In the genomic region with DNA sequence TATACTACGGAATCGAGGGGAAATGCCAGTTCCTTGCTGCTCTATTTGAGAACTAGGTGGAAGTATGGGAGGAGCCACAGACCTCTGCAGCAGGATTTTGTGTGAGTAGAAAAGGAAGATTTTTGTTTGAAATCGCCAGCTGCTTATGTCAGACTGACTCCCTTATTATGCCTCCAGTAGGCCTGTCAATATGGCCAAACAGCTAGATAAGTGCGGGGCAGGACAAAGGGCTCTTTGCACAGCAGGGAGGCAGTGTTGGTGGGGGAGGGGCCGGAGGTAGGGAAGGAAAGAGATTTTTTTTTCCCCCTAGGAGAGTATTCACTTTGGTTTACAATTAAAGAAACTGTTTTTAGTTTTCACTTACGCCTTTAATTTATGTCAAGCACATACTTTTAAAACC, we compare ENCODE assay signal across 8 mouse cellular contexts. TPM values are rescaled to one million over a fixed set of nuclear protein-coding genes. Genes with fewer than 3 reads are reported as not detected.
DNase-seq lines count a peak whose midpoint lies in the region; ATAC-seq and TF ChIP-seq lines count a peak whose summit lies in the region.

No protein-coding gene starts in this region.

- peak overlapping the region; percentile 33; the same call in 1 of the 2 replicates for H3K9ac ChIP-seq in CH12.LX (ENCODE audit: insufficient read depth, low read depth)
- H3K9ac ChIP-seq in forebrain, embryonic 11.5 days (ENCODE audit: low read length), result no peak overlapping the region
- no peak overlapping the region; the same call in 1 of the 2 replicates for H3K9ac ChIP-seq in kidney, embryonic 16.5 days (replicated peaks; ENCODE audit: low read length)
- H3K9ac ChIP-seq in midbrain, embryonic 15.5 days, result no peak overlapping the region

- H3K27me3 ChIP-seq in CH12.LX (replicated peaks), result no peaks in the 10 kb centered on the region
- no peaks in the 10 kb centered on the region for H3K27me3 ChIP-seq in forebrain, embryonic 11.5 days (ENCODE audit: control insufficient read depth, insufficient read depth, low read length)
- H3K27me3 ChIP-seq in kidney, embryonic 16.5 days (ENCODE audit: insufficient read depth, low read length), result no peaks in the 10 kb centered on the region
- H3K27me3 ChIP-seq in midbrain, embryonic 15.5 days (replicated peaks), result no peaks in the 10 kb centered on the region

- peaks cover 2 to 44% of the 10 kb centered on the region in 2 experiments; a peak in 3 of 4 replicates for H3K4me1 ChIP-seq in CH12.LX (ENCODE audit: control insufficient read depth in 1 of 2, insufficient read depth in 2 of 2)
- H3K4me1 ChIP-seq in forebrain, embryonic 11.5 days (replicated peaks; ENCODE audit: control insufficient read depth, insufficient read depth, low read length), result peaks cover 10% of the 10 kb centered on the region
- peaks cover 27% of the 10 kb centered on the region for H3K4me1 ChIP-seq in kidney, embryonic 16.5 days (ENCODE audit: insufficient read depth, low read length)
- H3K4me1 ChIP-seq in midbrain, embryonic 15.5 days, result peaks cover 45% of the 10 kb centered on the region

- peaks cover 5 to 22% of the 10 kb centered on the region in 2 experiments for H3K36me3 ChIP-seq in CH12.LX (replicated peaks in 1 of 2; ENCODE audit: control insufficient read depth in 1 of 2, insufficient read depth in 1 of 2, low read length in 1 of 2)
- H3K36me3 ChIP-seq in forebrain, embryonic 11.5 days (ENCODE audit: control insufficient read depth, insufficient read depth, low read length), result no peaks in the 10 kb centered on the region
- no peaks in the 10 kb centered on the region for H3K36me3 ChIP-seq in kidney, embryonic 16.5 days (ENCODE audit: insufficient read depth, low read length)
- no peaks in the 10 kb centered on the region for H3K36me3 ChIP-seq in midbrain, embryonic 15.5 days (replicated peaks)

- ATAC-seq in forebrain, embryonic 11.5 days (replicated peaks; ENCODE audit: low FRiP score), result 0 out of 2 replicates have a peak, but pooled peaks have one; percentile 16
- ATAC-seq in kidney, embryonic 16.5 days (ENCODE audit: low FRiP score, low TSS enrichment), result no peak
- no peak for ATAC-seq in midbrain, embryonic 15.5 days (replicated peaks)
- no peak for ATAC-seq in erythroblast, adult 5-6 weeks (replicated peaks; ENCODE audit: low FRiP score, poor library complexity, severe bottlenecking)

- WGBS in forebrain, embryonic 11.5 days, result 10% methylated on average over 6 of the region's 6 CpGs
- 24% methylated on average over 6 of the region's 6 CpGs for WGBS in kidney, embryonic 16.5 days
- 12% methylated on average over 6 of the region's 6 CpGs for WGBS in midbrain, embryonic 15.5 days

- dilution Hi-C loops in CH12.LX (cut with MboI; ENCODE audit: extremely low pct_ligation_motif_present, extremely low pct_unique_long_range_greater_than_20kb, low sequenced_read_pairs), result no loop called here

- no peaks in the 10 kb centered on the region for H3K9me3 ChIP-seq in CH12.LX (replicated peaks; ENCODE audit: low read length)
- H3K9me3 ChIP-seq in forebrain, embryonic 11.5 days (ENCODE audit: control insufficient read depth, low read length), result no peaks in the 10 kb centered on the region
- no peaks in the 10 kb centered on the region for H3K9me3 ChIP-seq in kidney, embryonic 16.5 days (ENCODE audit: low read length)
- H3K9me3 ChIP-seq in midbrain, embryonic 15.5 days, result no peaks in the 10 kb centered on the region

- H3K4me2 ChIP-seq in CH12.LX (ENCODE audit: insufficient read depth, low read depth, poor library complexity, severe bottlenecking), result peak overlapping the region; percentile 90
- H3K4me2 ChIP-seq in forebrain, embryonic 11.5 days (ENCODE audit: low read depth, low read length, severe bottlenecking), result peak overlapping the region; percentile 42
- H3K4me2 ChIP-seq in kidney, embryonic 16.5 days (replicated peaks; ENCODE audit: low read depth, low read length), result peak overlapping the region; percentile 19; the same call in 1 of the 2 replicates
- peak overlapping the region; percentile 27 for H3K4me2 ChIP-seq in midbrain, embryonic 15.5 days

- no peak for TF ChIP-seq EP300 in CH12.LX (IDR thresholded peaks at IDR 0.05; ENCODE audit: low read length)

- peak; percentile 23 for DNase-seq in cerebellum, adult 9-11 months
- DNase-seq in cerebellum, postnatal 36 days, result no peak
- no peak for DNase-seq in CH12.LX (ENCODE audit: extremely low read depth)
- DNase-seq in forebrain, embryonic 11.5 days (ENCODE audit: low spot score), result peak; percentile 64
- DNase-seq in cerebellum, adult 9-10 months, result no peak

- H3K79me2 ChIP-seq in CH12.LX (replicated peaks; ENCODE audit: control insufficient read depth, extremely low read depth, insufficient read depth, poor library complexity, severe bottlenecking), result peaks cover 70% of the 10 kb centered on the region

- no peak for TF ChIP-seq RAD21 in CH12.LX (IDR thresholded peaks at IDR 0.05; ENCODE audit: low read depth, low read length)

- no peak for TF ChIP-seq POLR2A in CH12.LX (IDR thresholded peaks at IDR 0.05; ENCODE audit: low read depth, low read length)

- in situ Hi-C loops in CH12.LX (cut with MboI; ENCODE audit: low pct_ligation_motif_present, low pct_unique_long_range_greater_than_20kb, low sequenced_read_pairs), result no loop called here

- no peak overlapping the region for H3K27ac ChIP-seq in CH12.LX (ENCODE audit: insufficient read depth, low read depth)
- peak overlapping the region; percentile 84 for H3K27ac ChIP-seq in forebrain, embryonic 11.5 days (ENCODE audit: low read depth, low read length)
- H3K27ac ChIP-seq in kidney, embryonic 16.5 days (ENCODE audit: low read length), result 0 out of 2 replicates have a peak overlapping the region, but pooled peaks have one; percentile 43
- peak overlapping the region; percentile 62 for H3K27ac ChIP-seq in midbrain, embryonic 15.5 days

- H3K4me3 ChIP-seq in CH12.LX (replicated peaks in 1 of 3; ENCODE audit: low read depth in 2 of 3, low read length in 2 of 3, poor library complexity in 1 of 3), result no peak overlapping the region
- H3K4me3 ChIP-seq in forebrain, embryonic 11.5 days (ENCODE audit: low read depth, low read length), result peak overlapping the region; percentile 3
- H3K4me3 ChIP-seq in kidney, embryonic 16.5 days (ENCODE audit: low read length), result no peak overlapping the region
- no peak overlapping the region for H3K4me3 ChIP-seq in midbrain, embryonic 15.5 days

- no peak for TF ChIP-seq CTCF in CH12.LX (conservative IDR thresholded peaks at IDR 0.05 in 1 of 2, IDR thresholded peaks at IDR 0.05 in 1 of 2; ENCODE audit: low read depth in 2 of 2, low read length in 2 of 2)

TF ChIP-seq in CH12.LX, 34 proteins besides CTCF, POLR2A, EP300 and RAD21:
- TF ChIP-seq CHD2 (IDR thresholded peaks at IDR 0.05; ENCODE audit: low read length) (peak; percentile 52; the same call in 1 of the 2 replicates), USF1 (IDR thresholded peaks at IDR 0.05; ENCODE audit: low read depth, low read length) (no peak), ELF1 (IDR thresholded peaks at IDR 0.05; ENCODE audit: low read depth, low read length) (no peak), MEF2A (IDR thresholded peaks at IDR 0.05; ENCODE audit: borderline replicate concordance, low read depth, low read length) (no peak), TBP (conservative IDR thresholded peaks at IDR 0.05; ENCODE audit: low read depth, low read length) (no peak), NRF1 (IDR thresholded peaks at IDR 0.05; ENCODE audit: low read depth, low read length) (no peak), MYC (IDR thresholded peaks at IDR 0.05; ENCODE audit: low read depth, low read length) (no peak), SMC3 (IDR thresholded peaks at IDR 0.05; ENCODE audit: low read depth, low read length) (no peak), HCFC1 (IDR thresholded peaks at IDR 0.05; ENCODE audit: low read depth, low read length) (no peak), ZNF384 (IDR thresholded peaks at IDR 0.05; ENCODE audit: low read depth, low read length) (0 out of 2 replicates have a peak, but pooled peaks have one; percentile 58), ZKSCAN1 (IDR thresholded peaks at IDR 0.05; ENCODE audit: borderline replicate concordance, low read depth, low read length) (no peak)
TF ChIP-seq in CH12.LX: peak in this region for 2.

RNA-seq across cellular contexts. Expression of a gene that starts 5.1 kb away (rescaled TPM):
- total RNA-seq in CH12.LX (2012; rRNA removed) (56.8 and 57.7 TPM in 2 replicates), CH12.LX (2014; rRNA removed) (59.6 and 67.4 TPM in 2 replicates)
- polyA plus RNA-seq in CH12.LX (2012; ENCODE audit: insufficient read length, low read depth), result 72.1 and 80.4 TPM in 2 replicates
- polyA plus RNA-seq in forebrain, embryonic 11.5 days (2014; fragmentation: Nextera tagmentation; extraction: Ambion mirVana), result 88.6 and 92.3 TPM in 2 replicates
- polyA plus RNA-seq in kidney, embryonic 16.5 days (2015; fragmentation: Nextera tagmentation; extraction: Ambion mirVana), result 67.5 and 77.1 TPM in 2 replicates
- polyA plus RNA-seq in midbrain, embryonic 15.5 days (2015; fragmentation: Nextera tagmentation; extraction: Ambion mirVana), result 46.8 and 47.1 TPM in 2 replicates
- 34.4 and 36.6 TPM in 2 replicates for total RNA-seq in erythroblast, adult 5-6 weeks (2015; ENCODE audit: low replicate concordance)
- total RNA-seq in erythroblast, adult 5-6 weeks (2017; ENCODE audit: low replicate concordance), result 29.4 TPM in 2 replicates

RNA-seq across cellular contexts. Expression of a gene that starts 36.2 kb away (rescaled TPM):
- total RNA-seq in CH12.LX (2012; rRNA removed) (37.1 and 43.4 TPM in 2 replicates), CH12.LX (2014; rRNA removed) (78.1 and 89.0 TPM in 2 replicates)
- 66.2 and 69.3 TPM in 2 replicates for polyA plus RNA-seq in CH12.LX (2012; ENCODE audit: insufficient read length, low read depth)
- 54.8 and 58.6 TPM in 2 replicates for polyA plus RNA-seq in forebrain, embryonic 11.5 days (2014; fragmentation: Nextera tagmentation; extraction: Ambion mirVana)
- polyA plus RNA-seq in kidney, embryonic 16.5 days (2015; fragmentation: Nextera tagmentation; extraction: Ambion mirVana), result 50.9 and 55.1 TPM in 2 replicates
- 54.1 and 56.2 TPM in 2 replicates for polyA plus RNA-seq in midbrain, embryonic 15.5 days (2015; fragmentation: Nextera tagmentation; extraction: Ambion mirVana)
- total RNA-seq in erythroblast, adult 5-6 weeks (2015; ENCODE audit: low replicate concordance), result 18.0 and 27.7 TPM in 2 replicates
- total RNA-seq in erythroblast, adult 5-6 weeks (2017; ENCODE audit: low replicate concordance), result 16.3 and 19.6 TPM in 2 replicates

Comparison
In these comparisons a context has a peak if more than half of its experiments do, and no peak if none do; other contexts are left out.
1. DNase-seq: peak in cerebellum, adult 9-11 months (single experiment) and forebrain, embryonic 11.5 days (single experiment); none in cerebellum, postnatal 36 days (0 of 2), CH12.LX (single experiment) and cerebellum, adult 9-10 months (single experiment).
2. H3K4me2 ChIP-seq: peak in every context shown above with its lines; median percentile 90 in CH12.LX; 42 in forebrain, embryonic 11.5 days; 27 in midbrain, embryonic 15.5 days; 19 in kidney, embryonic 16.5 days.